Mouse (Mus musculus) fibroblast of lung, adult 2 months (primary cell): ENCODE data around the gene Trp53rkb.

Source experiments
- DNase-seq: peaks from one replicate; pipeline ENCODE4 v3.0.0-alpha.2; 2011; ENCODE audit warnings: low read depth

Gene Trp53rkb

DNA sequence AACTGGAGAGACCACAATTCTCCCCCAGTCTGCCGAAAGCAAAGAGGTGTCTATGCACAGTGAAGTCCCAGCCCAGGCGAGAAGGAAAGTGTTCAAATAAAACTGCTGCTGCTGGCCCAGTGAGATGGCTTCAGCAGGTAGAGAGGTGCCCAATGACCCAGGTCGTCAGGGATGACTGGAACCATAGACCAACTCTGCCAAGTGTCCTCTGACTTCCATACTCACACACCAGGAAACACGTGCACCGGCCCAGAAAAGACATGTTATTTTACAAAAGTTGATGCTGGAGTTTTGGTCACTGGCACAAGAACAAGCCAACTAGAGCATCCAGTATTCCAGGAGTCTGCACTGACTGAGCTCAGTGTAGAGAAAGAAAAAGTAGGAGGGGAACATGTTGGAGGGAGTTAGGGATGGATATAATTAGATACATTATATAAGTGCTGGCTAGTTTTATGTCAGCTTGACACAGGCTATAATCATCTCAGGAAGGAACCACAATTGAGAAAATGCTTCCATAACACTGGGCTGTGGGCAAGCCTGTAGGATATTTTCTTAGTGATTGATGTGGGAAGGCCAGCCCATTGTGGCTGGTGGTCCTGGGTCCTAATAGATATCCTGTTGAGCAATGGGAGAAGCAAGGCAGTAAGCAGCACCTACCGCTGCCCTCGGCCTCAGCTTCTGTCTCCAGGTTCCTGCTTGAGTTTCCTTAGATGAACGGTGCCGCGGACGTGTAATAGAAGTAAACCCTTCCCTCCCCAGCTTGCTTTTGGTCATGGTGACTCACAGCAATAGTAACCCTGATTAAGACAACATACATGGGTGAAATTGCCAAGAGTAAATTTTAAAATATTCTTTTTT, 7.5 kb downstream of the Trp53rkb start:
- no peak for DNase-seq

DNA sequence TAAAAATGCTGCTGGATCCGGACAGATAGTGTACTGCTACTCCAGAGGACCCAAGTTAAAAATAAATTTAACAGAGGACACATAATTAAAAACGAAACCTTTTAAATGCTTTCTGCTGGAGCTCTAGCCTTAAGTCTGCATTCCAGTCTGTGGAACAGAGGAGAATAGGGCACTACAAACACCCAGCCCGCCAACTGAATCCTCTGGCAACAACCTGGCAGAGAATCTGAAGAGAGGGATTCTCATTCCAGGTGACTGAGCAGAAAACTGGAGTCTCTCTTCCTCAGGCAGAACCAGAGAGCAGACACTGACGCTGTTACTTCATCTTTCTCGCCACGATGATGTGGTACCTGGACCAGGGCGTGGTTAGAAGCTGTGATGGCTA, 8.1 kb downstream of the Trp53rkb start:
- DNase-seq, result no peak

DNA sequence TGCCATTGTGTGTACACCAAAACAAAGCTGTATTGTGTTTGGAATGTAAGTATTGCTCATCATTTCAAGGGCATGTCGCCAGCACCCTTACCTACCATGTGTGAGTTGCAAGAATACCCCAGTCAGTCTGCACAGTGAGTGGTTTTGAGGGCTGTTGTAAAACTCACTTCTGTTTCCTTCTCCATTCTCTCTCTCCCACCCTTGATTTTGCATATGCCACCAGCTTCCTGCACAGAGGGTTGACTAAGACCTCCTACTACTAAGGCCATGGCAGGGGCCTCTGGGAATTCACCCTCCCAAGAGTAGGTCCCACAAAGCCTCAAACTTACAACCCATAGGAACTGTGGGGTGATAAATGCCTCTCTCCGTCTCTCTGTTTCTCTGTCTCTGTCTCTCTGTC, 9.1 kb downstream of the Trp53rkb start:
- DNase-seq, result no peak

DNA sequence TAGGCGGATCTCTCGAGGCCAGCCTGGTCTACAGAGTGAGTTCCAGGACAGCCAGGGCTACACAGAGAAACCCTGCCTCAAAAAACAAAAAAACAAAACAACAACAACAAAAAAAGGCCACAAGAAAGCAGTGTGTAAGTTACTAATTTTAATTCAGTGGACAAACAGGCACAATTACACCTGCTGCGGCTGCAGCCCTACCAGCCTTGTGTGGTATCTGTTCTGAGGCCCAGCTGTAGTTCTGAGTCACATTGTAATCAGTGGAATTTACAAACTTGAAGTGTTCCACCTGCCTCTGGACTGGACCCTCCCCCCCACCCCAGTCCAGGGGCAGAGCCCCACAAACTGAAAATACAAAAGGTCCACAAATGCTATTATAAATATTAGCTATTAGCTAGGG, 11.0 kb downstream of the Trp53rkb start:
- DNase-seq, result no peak

DNA sequence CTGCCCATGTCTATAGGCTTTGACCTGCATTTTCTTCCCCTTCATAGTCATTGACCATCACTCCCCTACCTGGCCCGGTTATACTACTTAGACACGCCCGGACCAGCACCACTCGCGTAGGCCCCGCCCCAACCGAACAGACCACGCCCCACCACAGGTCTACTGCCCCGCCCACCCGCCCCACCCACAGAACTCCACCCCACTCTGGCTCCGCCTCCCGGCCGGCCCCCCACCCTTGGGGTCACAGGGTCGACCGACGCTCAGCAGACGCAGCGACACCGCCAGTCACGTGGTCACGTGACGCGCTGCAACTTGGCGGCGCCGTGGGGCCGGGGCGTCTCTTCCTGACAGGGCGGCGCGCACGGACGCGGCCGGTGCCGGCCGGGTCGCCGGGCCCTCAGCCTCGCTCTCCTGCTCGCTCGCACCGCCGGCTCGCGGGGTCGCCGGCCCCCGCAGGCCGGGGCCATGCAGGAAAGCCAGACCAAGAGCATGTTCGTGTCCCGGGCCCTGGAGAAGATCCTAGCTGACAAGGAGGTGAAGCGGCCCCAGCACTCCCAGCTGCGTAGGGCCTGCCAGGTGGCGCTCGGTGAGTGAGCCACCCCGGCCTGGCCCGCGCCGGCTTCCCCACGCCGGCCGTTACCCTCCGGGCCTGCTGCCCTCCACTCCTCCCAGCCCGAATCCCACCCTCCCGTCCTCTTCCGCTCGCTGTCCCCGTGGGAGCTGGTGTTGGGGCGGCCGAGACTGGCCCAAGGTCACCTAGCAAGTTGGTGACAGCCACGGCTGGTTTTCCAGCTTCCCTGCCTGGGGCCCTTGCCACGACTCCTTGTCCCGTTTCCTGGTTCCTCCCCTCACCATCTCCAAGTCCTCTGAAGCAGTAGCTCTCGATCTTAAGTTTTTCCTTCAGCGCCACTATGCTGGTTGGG, 13.2 kb downstream of the Trp53rkb start, which contains the start of gene Arfgef2:
Gene Arfgef2 (plus strand): TSS at position 339 of the 923 bp plus-strand sequence.
- peak; percentile 59 for DNase-seq

DNA sequence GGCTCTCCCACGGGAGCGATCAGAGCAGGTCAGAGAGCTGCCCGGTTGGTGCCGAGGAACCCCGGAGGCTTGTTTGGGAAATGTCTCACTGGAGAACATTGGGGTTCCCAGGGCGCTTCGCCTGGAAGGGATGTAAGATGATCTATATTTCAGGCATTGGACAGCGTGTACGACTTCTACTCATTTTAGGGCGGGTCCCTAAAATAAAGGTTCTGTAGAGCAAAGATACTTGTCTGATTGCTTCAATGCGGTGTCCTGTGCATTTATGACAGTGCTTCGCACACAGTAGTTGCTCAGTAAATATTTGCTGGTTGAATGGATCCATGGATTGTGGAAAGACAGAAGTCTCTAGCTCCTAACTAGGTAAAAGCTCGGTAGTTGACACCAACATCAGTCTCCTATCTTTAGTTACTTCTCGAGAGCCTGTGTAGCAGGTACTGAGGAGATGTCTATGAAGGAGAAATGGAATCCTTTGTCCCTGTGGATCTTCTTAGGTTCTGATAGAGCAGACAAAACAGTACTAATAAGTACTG, 13.9 kb downstream of the Trp53rkb start:
- no peak for DNase-seq

DNA sequence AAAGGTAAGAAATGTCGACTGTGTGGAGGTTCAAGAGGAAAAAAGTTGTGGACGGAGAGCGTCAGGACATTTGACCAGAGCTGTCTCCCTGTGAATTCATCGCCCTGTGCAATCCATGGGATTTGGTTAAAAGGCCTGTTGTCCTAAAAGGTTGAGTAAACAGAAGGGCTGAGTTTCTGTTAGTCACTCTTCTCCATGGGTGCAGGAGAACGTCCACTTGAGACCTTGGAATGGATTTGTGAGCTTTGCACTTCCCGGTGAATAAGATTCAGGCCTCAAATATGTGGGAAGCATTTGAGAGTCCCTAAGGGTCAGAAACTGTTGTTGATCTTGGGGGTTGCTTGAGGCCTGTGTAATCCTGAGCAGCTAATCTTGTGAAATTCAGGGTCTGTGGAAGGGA, 14.5 kb downstream of the Trp53rkb start:
- DNase-seq, result peak; percentile 57

DNA sequence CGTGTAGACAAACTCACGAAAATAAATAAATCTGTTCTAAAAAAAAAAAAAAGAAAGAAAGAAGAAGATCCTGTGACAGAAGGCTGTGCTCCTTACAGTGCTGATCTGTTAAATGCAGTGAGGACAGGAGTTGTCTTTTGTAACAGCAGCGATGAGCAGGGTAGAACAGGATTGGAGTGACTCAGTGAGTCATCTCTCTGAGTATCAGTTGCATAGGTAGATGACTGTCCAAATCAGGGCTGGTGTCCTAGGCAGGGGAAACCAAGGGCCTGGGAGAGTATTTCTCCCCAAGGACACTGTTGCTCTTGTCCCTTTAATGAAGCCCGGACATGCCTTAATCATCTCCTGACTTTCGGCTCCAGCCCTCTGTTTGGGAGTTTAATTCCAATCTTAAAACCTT, 17.2 kb downstream of the Trp53rkb start:
- no peak for DNase-seq

DNA sequence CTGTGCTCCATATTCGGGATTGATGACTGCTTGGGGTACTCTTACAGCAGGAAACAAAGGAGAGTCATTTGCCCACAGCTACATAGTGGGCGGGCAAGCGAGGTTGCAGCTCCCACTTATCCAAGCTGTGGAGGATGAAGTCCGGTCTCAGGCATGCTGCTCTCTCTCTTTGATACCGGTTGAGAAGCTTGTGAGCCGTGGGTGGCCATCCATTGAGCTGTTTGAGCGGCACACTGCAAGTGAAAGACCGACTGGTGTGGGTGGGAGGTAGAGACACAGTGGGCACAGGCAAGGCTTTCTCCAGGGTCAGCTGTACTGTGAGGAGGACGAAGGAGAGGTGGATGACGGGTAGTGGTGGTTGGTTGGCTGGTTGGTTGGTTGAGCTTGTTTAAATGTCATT, 18.5 kb downstream of the Trp53rkb start:
- DNase-seq, result no peak

DNA sequence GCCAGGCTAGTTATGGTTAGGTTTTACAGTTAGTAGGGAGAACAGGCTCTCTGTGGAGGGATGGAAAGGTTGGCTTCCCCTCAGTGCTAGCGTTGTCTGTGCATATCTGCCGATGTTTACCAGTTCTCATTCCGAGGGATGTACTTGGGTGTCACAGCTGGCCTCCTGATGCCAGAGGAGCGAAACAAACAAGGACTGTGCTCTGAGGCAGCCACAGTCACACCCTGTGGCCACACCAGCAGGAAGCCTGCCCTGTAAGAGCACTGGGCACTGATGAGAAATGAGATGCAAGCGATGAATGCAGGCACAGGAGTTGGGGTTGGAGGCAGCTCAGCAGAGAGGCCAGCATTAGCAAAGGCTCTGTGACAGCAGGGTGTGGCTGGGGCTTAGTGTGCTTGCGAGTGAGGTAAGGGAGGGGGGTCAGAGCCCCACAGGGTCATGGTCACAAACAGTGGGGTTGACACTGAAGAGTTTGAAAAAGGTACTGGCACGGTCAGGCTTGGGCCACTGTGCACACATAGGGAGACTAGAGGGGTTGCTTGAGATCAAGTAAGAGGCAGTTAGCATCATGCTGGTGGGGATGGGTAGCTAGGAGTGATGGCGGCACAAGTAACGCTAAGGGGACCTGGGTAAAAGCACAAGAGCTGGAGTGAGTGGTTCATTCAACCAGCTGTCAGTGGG, 26.3 kb downstream of the Trp53rkb start:
- DNase-seq, result no peak

DNA sequence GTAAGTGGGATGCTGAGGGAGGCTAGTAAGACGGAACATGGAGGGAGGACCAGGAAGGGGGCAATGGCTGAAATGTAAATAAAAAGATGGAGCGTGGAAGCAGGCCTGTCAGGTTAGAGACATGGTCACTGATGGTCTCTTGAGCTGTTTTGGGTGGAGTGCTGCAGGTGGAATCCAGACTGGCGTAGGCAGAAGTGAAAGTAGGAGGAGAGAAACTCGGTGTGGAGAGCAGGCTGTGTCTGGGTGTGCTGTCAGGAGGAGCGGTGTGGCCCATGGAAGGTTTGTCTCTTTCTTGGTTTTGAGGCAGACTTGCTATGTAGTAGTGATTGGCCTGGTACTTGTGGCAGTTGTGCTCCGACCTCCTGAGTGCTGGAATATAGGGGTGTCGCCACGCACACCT, 27.5 kb downstream of the Trp53rkb start:
- no peak for DNase-seq

DNA sequence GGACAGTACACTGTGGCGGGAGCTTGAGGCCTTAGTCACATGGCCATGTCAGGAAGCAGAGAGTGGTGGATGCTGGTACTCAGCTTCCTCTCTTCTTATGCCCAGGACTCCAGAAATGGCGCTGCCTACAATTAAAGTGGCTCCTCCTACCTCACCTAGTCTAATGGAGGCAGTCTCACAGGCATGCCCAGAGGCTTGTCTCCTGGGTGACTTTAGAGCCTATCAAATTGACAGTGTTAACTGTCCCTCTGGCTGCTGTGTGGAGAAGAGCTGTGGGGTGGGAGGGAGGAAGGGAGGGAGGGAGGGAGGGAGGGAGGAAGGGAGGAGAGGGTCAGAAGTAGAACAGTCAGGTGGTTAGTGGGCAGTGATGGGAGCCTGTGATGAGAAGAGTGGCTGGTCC, 28.5 kb downstream of the Trp53rkb start:
- no peak for DNase-seq

DNA sequence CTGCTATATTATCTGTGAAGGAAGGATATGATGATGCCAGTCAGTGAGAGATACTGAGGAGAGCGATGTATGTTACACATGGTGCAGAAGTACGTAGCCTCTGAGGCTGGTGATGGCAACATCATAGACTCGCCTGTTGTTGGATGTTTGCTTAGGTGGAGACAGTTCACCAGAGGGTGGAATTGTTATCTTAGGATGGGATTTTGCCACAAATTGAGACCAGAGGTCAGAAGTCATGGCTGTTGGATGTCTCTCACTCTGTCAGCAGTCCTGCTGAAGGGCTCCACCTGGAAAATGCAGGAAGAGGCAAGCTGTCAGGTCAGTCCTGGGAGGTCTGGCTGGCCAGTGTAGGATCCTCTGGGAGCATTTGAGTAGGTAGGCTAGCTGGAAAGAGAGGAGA, 29.1 kb downstream of the Trp53rkb start:
- no peak for DNase-seq

DNA sequence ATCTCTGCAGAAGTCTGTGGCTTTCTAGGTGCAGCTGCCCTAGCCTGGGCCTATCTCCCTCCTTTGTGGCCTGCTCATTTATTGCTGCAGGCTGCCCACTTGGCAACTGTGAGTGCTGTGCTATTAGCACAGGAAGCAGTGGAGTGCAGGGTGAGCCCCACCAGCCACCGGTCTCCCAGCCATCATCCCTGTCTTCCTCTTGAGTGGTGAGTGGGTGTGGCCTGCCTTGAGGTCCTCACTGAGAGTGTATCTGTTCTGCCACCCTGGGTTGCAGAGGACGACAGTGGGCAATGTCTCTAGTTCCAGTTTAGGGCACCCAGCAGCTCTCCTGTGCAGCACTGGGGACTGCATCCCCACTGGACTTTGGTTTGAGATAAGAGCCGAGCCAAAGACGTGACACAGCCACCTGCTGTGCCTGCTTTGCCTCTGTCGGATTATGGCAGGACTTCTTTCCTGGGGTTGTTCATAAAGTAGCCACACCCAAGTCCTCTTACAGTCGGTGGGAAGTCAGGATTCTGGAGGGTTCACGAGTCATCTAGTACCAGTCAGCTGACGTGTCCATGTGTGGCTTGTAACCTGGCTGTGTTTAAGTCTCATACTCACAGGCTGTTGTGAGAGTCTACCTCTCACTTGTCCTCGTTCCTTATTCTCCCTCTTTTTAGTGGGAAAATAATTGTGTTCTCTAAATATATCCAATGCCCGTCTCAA, 29.9 kb downstream of the Trp53rkb start:
- DNase-seq, result peak; percentile 22

DNA sequence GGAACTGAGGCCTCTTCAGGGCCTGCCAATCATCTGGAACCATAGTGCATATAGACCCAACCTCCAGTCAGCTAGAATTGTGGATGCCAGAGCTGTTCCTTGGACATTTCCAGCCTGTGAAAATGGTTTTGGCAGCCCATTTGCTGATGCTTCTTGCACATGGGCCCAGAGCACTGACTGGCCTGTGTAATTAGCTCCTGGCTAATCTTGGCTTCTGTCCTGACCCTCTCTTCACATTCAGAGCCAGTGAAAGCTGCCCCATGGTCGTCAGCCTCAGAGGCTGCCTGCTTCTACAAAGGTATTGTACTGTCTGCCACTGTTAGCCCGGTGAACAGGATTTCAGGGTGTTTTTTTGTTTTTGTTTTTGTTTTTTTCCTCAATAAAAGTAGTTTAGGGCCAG, 30.6 kb downstream of the Trp53rkb start:
- no peak for DNase-seq

DNA sequence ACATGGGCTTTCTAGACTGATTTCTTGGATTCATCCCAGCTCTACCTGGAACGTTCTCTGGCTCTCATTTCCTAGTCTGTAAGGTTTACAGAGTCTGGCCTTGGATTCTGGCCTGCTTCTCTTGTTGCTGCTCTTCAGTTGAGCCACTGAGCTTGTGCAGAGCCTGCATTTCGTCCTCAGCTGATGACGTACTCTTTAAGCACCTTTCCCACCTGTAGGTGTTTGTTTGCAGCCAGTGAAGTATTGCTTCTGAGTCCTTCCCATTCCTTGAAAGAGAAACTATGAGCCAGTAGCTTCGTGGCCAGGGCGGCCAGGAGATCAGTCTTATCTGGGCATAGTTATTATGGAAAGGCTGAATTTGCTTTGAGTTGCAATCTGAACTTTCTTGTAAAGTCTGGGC, 32.1 kb downstream of the Trp53rkb start:
- DNase-seq, result no peak

DNA sequence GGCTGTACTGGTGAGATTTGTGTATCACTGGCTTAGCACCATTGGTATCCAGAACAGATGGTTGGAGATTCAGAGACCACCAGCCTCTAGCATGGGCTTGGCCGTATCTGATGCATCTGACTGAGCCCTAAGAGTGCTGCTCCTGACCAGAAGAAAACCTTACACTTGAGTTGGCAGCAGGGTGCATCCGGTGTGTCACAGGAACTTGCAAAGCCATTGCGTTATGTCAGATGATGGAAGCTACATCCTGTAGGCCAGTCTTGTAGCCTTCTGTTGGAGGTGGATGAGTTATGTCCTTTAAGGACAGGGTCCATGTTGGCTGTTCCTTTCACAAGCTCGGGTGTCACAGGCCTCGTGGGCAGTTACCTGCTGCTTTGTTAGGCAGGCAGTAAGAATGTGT, 32.7 kb downstream of the Trp53rkb start:
- DNase-seq, result no peak

DNA sequence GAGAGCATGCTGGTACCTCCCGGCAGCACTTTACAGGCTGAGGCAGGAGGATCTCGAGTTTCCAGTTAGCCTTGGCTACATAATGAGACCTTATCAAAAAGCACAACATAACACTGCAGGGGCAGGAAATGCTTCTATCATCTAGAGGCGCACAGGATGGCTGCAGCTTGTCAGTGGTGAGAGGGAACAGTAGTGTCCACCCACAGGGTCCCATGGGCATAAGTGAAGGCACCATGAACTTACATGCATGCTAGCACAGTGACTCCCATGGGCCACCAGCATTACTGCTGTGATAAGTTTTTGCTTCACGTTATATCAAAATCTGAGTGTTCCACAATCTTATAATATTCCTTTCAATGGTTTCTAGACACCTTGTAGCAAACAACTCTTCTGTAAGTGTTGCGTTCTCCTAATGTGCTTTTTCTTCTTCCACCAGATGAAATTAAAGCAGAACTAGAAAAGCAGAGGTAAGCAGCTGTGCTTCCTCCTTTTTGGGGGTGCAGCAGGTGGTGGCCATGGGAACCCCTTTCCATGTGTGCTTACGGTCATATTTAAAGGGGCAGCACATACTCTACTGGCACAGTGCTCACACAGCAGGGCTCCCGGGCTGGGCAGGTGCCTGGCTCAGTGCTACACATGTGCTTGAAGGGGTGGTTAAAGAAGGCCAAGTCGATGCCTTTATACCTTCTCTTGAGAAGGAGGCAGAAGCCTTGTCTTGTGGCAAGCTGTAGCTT, 34.3 kb downstream of the Trp53rkb start:
- DNase-seq, result no peak

DNA sequence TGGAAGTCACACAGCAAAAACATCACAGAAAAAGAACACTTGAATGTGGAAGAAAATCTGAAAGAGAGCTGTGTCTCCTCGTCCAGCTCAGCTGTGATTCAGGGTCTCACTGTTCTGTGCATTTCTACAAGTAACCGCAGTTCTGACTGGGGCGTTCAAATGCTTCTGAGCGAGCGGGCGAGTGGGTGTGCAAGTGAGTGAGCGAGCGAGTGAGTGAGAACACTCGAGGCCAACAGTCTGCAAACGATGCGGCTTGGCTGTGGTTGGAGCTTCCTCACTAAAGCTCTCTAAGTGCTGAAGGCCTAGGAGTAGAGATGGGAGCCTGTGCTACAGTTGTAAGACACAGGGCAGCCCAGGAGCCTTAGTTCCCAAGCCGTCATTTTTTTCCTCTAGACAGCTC, 36.0 kb downstream of the Trp53rkb start:
- no peak for DNase-seq

DNA sequence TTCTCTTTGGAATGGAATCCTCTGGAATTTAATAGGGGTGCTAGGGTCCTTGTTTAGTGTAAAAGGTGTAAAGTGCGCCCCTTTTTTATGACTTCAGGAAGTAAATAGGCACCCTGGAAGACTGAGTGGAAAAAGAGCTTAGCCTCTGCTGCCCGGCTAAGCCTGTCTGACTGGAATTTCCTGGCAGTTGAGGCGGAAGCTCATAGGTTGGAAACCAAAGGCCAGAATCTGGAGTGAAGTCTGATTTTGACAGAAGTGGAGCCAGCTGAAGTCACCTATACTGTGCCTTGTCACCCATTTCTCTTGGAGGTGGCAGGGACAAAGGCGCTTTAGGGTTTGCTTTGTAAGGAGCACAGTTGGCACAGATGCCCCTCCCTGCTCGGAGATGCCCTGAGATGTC, 38.0 kb downstream of the Trp53rkb start:
- DNase-seq, result no peak

DNA sequence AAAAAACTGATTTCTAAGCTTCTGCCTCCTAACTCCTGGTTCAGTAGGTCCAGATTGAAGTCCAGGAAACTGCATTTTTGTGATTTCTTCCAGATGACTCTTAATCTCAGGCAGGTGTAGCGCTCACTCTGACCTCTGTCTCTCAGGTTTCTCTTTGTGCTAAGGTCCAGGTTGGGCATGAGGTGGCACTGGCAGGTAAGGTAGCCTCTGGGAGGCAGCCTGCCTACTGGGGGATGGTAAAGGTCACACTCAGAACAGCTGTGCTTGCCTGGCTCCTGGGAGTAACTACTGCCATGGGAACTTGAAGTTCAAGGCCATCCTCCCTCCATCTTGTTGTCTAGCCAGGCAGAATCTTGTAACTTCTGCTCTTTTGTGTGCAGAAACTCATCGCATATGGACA, 41.8 kb downstream of the Trp53rkb start:
- DNase-seq, result no peak
